Mouse (Mus musculus): Measurements from ENCODE around the gene Arid1a. TPM values are rescaled to one million over a fixed set of nuclear protein-coding genes. Genes with fewer than 3 reads are reported as not detected.
A peak's percentile ranks its signal among the peaks of the same experiment; 100 is the strongest.
"Not testable (repeated sequence)": the region's sequence is repeated elsewhere in the genome, so short reads cannot be mapped to it uniquely, and the experiment has no call there.

The Arid1a gene
- total and polyA plus RNA-seq, 2 experiments: 5.9 to 21.9 TPM

GRCm38 (mm10) chr4:133659497-133660192 lies 96.9 kb downstream of the Arid1a start:
- H3K9ac ChIP-seq (ENCODE audit: low read depth, low read length): peak overlapping the region; percentile 52; the same call in 1 of the 2 replicates
- DNase-seq (ENCODE audit: extremely low read depth, low read depth, low spot score): peak; percentile 33
- 43% methylated on average over 15 of the region's 15 CpGs for WGBS

GRCm38 (mm10) chr4:133658729-133659128 lies 97.8 kb downstream of the Arid1a start:
- Histone ChIP-seq H3K36me3 (ENCODE audit: control insufficient read depth, insufficient read depth, low read length) (no peaks in the 10 kb centered on the region), H3K9ac (ENCODE audit: low read depth, low read length) (no peak overlapping the region), H3K27me3 (ENCODE audit: control insufficient read depth, insufficient read depth, low read length) (no peaks in the 10 kb centered on the region), H3K4me3 (ENCODE audit: insufficient read depth, low read depth, low read length) (no peak overlapping the region), H3K27ac (replicated peaks; ENCODE audit: insufficient read depth, low read depth, low read length) (no peak overlapping the region), H3K4me1 (ENCODE audit: control insufficient read depth, insufficient read depth, low read length) (peaks cover 6% of the 10 kb centered on the region), H3K79me2 (ENCODE audit: control insufficient read depth, insufficient read depth, low read length) (no peaks in the 10 kb centered on the region)
- 83% methylated on average over 2 of the region's 2 CpGs for WGBS
- DNase-seq (ENCODE audit: extremely low read depth, low read depth, low spot score): no peak
- TF ChIP-seq POLR2A (IDR thresholded peaks at IDR 0.05; ENCODE audit: extremely low read depth, insufficient read depth, low read length) (no peak), CTCF (IDR thresholded peaks at IDR 0.05; ENCODE audit: low read depth, low read length) (no peak)

More at GRCm38 (mm10) chr4:133659497-133660192, 96.9 kb downstream of the Arid1a start:
- TF ChIP-seq CTCF (IDR thresholded peaks at IDR 0.05; ENCODE audit: low read depth, low read length) (no peak), POLR2A (IDR thresholded peaks at IDR 0.05; ENCODE audit: extremely low read depth, insufficient read depth, low read length) (no peak)
- peak overlapping the region; percentile 52 for H3K4me3 ChIP-seq (ENCODE audit: insufficient read depth, low read depth, low read length)
- H3K4me1 ChIP-seq (ENCODE audit: control insufficient read depth, insufficient read depth, low read length): peaks cover 6% of the 10 kb centered on the region
- H3K36me3 ChIP-seq (ENCODE audit: control insufficient read depth, insufficient read depth, low read length): no peaks in the 10 kb centered on the region
- H3K79me2 ChIP-seq (ENCODE audit: control insufficient read depth, insufficient read depth, low read length): no peaks in the 10 kb centered on the region
- H3K27ac ChIP-seq (replicated peaks; ENCODE audit: insufficient read depth, low read depth, low read length): peak overlapping the region; percentile 75
- H3K27me3 ChIP-seq (ENCODE audit: control insufficient read depth, insufficient read depth, low read length): no peaks in the 10 kb centered on the region

- Histone ChIP-seq H3K27me3 (ENCODE audit: control insufficient read depth, insufficient read depth, low read length) (no peaks in the 10 kb centered on the region), H3K36me3 (ENCODE audit: control insufficient read depth, insufficient read depth, low read length) (no peaks in the 10 kb centered on the region), H3K79me2 (ENCODE audit: control insufficient read depth, insufficient read depth, low read length) (no peaks in the 10 kb centered on the region), H3K9ac (ENCODE audit: low read depth, low read length) (no peak overlapping the region), H3K4me1 (ENCODE audit: control insufficient read depth, insufficient read depth, low read length) (peaks cover 6% of the 10 kb centered on the region), H3K27ac (replicated peaks; ENCODE audit: insufficient read depth, low read depth, low read length) (no peak overlapping the region), H3K4me3 (ENCODE audit: insufficient read depth, low read depth, low read length) (no peak overlapping the region)
- no peak for TF ChIP-seq POLR2A (IDR thresholded peaks at IDR 0.05; ENCODE audit: extremely low read depth, insufficient read depth, low read length)
- no peak for TF ChIP-seq CTCF (IDR thresholded peaks at IDR 0.05; ENCODE audit: low read depth, low read length)
- 80% methylated on average over 5 of the region's 5 CpGs for WGBS
- no peak for DNase-seq (ENCODE audit: extremely low read depth, low read depth, low spot score)
These were observed 98.6 kb downstream of the Arid1a start for GRCm38 (mm10) chr4:133657829-133658458.

DNA sequence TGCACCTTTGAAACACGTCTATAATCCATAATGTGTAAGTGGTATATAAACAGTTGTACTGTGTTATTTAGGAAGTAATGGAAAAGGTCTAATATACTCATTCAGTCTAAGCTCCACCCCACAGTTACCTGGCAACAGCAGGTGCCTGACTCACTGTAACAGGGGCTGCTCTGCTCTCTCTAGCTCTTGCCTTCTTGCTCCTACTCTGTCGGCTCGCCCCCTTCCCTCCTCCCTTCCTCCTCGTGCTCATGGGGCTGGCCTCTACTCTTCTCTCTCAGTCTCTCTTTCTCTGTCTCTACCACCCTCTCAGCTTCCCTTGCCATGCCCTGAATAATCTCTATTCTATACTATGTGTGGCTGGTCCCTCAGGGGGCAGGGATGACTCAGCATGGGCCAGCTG lies 99.6 kb downstream of the Arid1a start:
- Histone ChIP-seq H3K79me2 (ENCODE audit: control insufficient read depth, insufficient read depth, low read length) (no peaks in the 10 kb centered on the region), H3K9ac (ENCODE audit: low read depth, low read length) (no peak overlapping the region), H3K27ac (replicated peaks; ENCODE audit: insufficient read depth, low read depth, low read length) (no peak overlapping the region), H3K4me1 (ENCODE audit: control insufficient read depth, insufficient read depth, low read length) (peaks cover 6% of the 10 kb centered on the region), H3K36me3 (ENCODE audit: control insufficient read depth, insufficient read depth, low read length) (no peaks in the 10 kb centered on the region), H3K4me3 (ENCODE audit: insufficient read depth, low read depth, low read length) (no peak overlapping the region), H3K27me3 (ENCODE audit: control insufficient read depth, insufficient read depth, low read length) (no peaks in the 10 kb centered on the region)
- no peak for DNase-seq (ENCODE audit: extremely low read depth, low read depth, low spot score)
- WGBS: 49% methylated on average over 4 of the region's 4 CpGs
- TF ChIP-seq POLR2A (IDR thresholded peaks at IDR 0.05; ENCODE audit: extremely low read depth, insufficient read depth, low read length) (no peak), CTCF (IDR thresholded peaks at IDR 0.05; ENCODE audit: low read depth, low read length) (no peak)

GRCm38 (mm10) chr4:133656294-133656693 lies 100.3 kb downstream of the Arid1a start:
- WGBS: 88% methylated on average over 4 of the region's 4 CpGs
- Histone ChIP-seq H3K9ac (ENCODE audit: low read depth, low read length) (no peak overlapping the region), H3K36me3 (ENCODE audit: control insufficient read depth, insufficient read depth, low read length) (no peaks in the 10 kb centered on the region), H3K4me3 (ENCODE audit: insufficient read depth, low read depth, low read length) (no peak overlapping the region), H3K79me2 (ENCODE audit: control insufficient read depth, insufficient read depth, low read length) (no peaks in the 10 kb centered on the region), H3K27me3 (ENCODE audit: control insufficient read depth, insufficient read depth, low read length) (no peaks in the 10 kb centered on the region), H3K27ac (replicated peaks; ENCODE audit: insufficient read depth, low read depth, low read length) (no peak overlapping the region), H3K4me1 (ENCODE audit: control insufficient read depth, insufficient read depth, low read length) (peaks cover 6% of the 10 kb centered on the region)
- TF ChIP-seq CTCF (IDR thresholded peaks at IDR 0.05; ENCODE audit: low read depth, low read length) (no peak), POLR2A (IDR thresholded peaks at IDR 0.05; ENCODE audit: extremely low read depth, insufficient read depth, low read length) (no peak)
- DNase-seq (ENCODE audit: extremely low read depth, low read depth, low spot score): no peak

- not testable (repeated sequence) for H3K27me3 ChIP-seq (ENCODE audit: control insufficient read depth, insufficient read depth, low read length); H3K4me3 ChIP-seq (ENCODE audit: insufficient read depth, low read depth, low read length); H3K4me1 ChIP-seq (ENCODE audit: control insufficient read depth, insufficient read depth, low read length); DNase-seq (ENCODE audit: extremely low read depth, low read depth, low spot score); H3K9ac ChIP-seq (ENCODE audit: low read depth, low read length); H3K27ac ChIP-seq (replicated peaks; ENCODE audit: insufficient read depth, low read depth, low read length); H3K36me3 ChIP-seq (ENCODE audit: control insufficient read depth, insufficient read depth, low read length); H3K79me2 ChIP-seq (ENCODE audit: control insufficient read depth, insufficient read depth, low read length)
- 97% methylated on average over 5 of the region's 5 CpGs for WGBS
These were observed 102.5 kb downstream of the Arid1a start for GRCm38 (mm10) chr4:133654070-133654469.
